Mouse (Mus musculus): Measurements from ENCODE around the gene Nup214. TPM values are rescaled to one million over a fixed set of nuclear protein-coding genes. Genes with fewer than 3 reads are reported as not detected.

Gene Nup214
- polyA plus RNA-seq, 1 experiment from 2014 or later, result 75.0 TPM

GRCm38 (mm10) chr2:32080681-32081080 lies 106.4 kb downstream of the Nup214 start:
- Histone ChIP-seq H3K4me1 (peaks cover 16% of the 10 kb centered on the region), H3K9ac (no peak overlapping the region), H3K27me3 (replicated peaks) (peaks cover 37% of the 10 kb centered on the region), H3K9me3 (no peaks in the 10 kb centered on the region), H3K4me2 (no peak overlapping the region), H3K27ac (no peak overlapping the region), H3K36me3 (replicated peaks) (no peaks in the 10 kb centered on the region), H3K4me3 (no peak overlapping the region)
- 88% methylated on average over 3 of the region's 3 CpGs for WGBS
- ATAC-seq (replicated peaks), result no peak

GRCm38 (mm10) chr2:32081296-32081929 lies 107.2 kb downstream of the Nup214 start:
- H3K9me3 ChIP-seq, result no peaks in the 10 kb centered on the region
- H3K4me3 ChIP-seq, result no peak overlapping the region
- H3K9ac ChIP-seq, result no peak overlapping the region
- no peak overlapping the region for H3K4me2 ChIP-seq
- peaks cover 16% of the 10 kb centered on the region for H3K4me1 ChIP-seq
- H3K27me3 ChIP-seq (replicated peaks), result peaks cover 43% of the 10 kb centered on the region
- WGBS, result 88% methylated on average over 14 of the region's 14 CpGs
- ATAC-seq (replicated peaks), result no peak
- no peak overlapping the region for H3K27ac ChIP-seq
- H3K36me3 ChIP-seq (replicated peaks), result no peaks in the 10 kb centered on the region

- Histone ChIP-seq H3K4me2 (peak overlapping the region; percentile 100; the same call in 1 of the 2 replicates), H3K27me3 (replicated peaks) (peaks cover 51% of the 10 kb centered on the region), H3K9ac (no peak overlapping the region), H3K36me3 (replicated peaks) (no peaks in the 10 kb centered on the region), H3K27ac (no peak overlapping the region), H3K4me3 (peak overlapping the region; percentile 84; the same call in 1 of the 2 replicates), H3K9me3 (no peaks in the 10 kb centered on the region), H3K4me1 (peaks cover 16% of the 10 kb centered on the region)
- ATAC-seq (replicated peaks), result no peak
- WGBS, result 41% methylated on average over 2 of the region's 2 CpGs
Measured at GRCm38 (mm10) chr2:32082229-32082628, 108.0 kb downstream of the Nup214 start.

- H3K4me3 ChIP-seq, result peak overlapping the region; percentile 84
- H3K36me3 ChIP-seq (replicated peaks), result no peaks in the 10 kb centered on the region
- H3K27me3 ChIP-seq (replicated peaks), result peaks cover 62% of the 10 kb centered on the region
- peak overlapping the region; percentile 100 for H3K4me2 ChIP-seq
- peaks cover 18% of the 10 kb centered on the region for H3K4me1 ChIP-seq
- no peaks in the 10 kb centered on the region for H3K9me3 ChIP-seq
- WGBS, result under 1% methylated on average over 91 of the region's 91 CpGs
- peak; percentile 24; the same call in 1 of the 2 replicates for ATAC-seq (replicated peaks)
- peak overlapping the region; percentile 16; the same call in 1 of the 2 replicates for H3K9ac ChIP-seq
- H3K27ac ChIP-seq, result no peak overlapping the region
Measured at GRCm38 (mm10) chr2:32083159-32084011, 109.1 kb downstream of the Nup214 start.

GRCm38 (mm10) chr2:32084111-32084871 lies 110.1 kb downstream of the Nup214 start, which contains the start of gene Fam78a:
Gene Fam78a, minus strand, starts transcription at chr2:32084857.
- peak within 1 kb of the TSS; percentile 84 for H3K4me3 ChIP-seq
- peak within 1 kb of the TSS; percentile 100 for H3K4me2 ChIP-seq
- H3K9me3 ChIP-seq, result no peaks in the 10 kb centered on the region
- WGBS, result 1% methylated on average over 68 of the region's 68 CpGs
- H3K4me1 ChIP-seq, result peaks cover 21% of the 10 kb centered on the region
- H3K27me3 ChIP-seq (replicated peaks), result peaks cover 68% of the 10 kb centered on the region
- no peak within 1 kb of the TSS for H3K27ac ChIP-seq
- peak; percentile 77 for ATAC-seq (replicated peaks)
- H3K9ac ChIP-seq, result peak within 1 kb of the TSS; percentile 61
- no peaks in the 10 kb centered on the region for H3K36me3 ChIP-seq (replicated peaks)

GRCm38 (mm10) chr2:32084872-32085199 lies 110.6 kb downstream of the Nup214 start:
- 23% methylated on average over 2 of the region's 2 CpGs for WGBS
- peak overlapping the region; percentile 100 for H3K4me2 ChIP-seq
- peaks cover 71% of the 10 kb centered on the region for H3K27me3 ChIP-seq (replicated peaks)
- no peaks in the 10 kb centered on the region for H3K9me3 ChIP-seq
- peak overlapping the region; percentile 84 for H3K4me3 ChIP-seq
- peaks cover 21% of the 10 kb centered on the region for H3K4me1 ChIP-seq
- H3K36me3 ChIP-seq (replicated peaks), result no peaks in the 10 kb centered on the region
- ATAC-seq (replicated peaks), result peak; percentile 19; the same call in 1 of the 2 replicates
- no peak overlapping the region; the same call in 1 of the 2 replicates for H3K9ac ChIP-seq
- no peak overlapping the region for H3K27ac ChIP-seq

- no peaks in the 10 kb centered on the region for H3K36me3 ChIP-seq (replicated peaks)
- H3K9ac ChIP-seq, result no peak overlapping the region
- H3K4me1 ChIP-seq, result peaks cover 21% of the 10 kb centered on the region
- no peak overlapping the region for H3K27ac ChIP-seq
- no peak overlapping the region for H3K4me2 ChIP-seq
- WGBS, result 73% methylated on average over 2 of the region's 2 CpGs
- no peak for ATAC-seq (replicated peaks)
- peaks cover 75% of the 10 kb centered on the region for H3K27me3 ChIP-seq (replicated peaks)
- no peaks in the 10 kb centered on the region for H3K9me3 ChIP-seq
- H3K4me3 ChIP-seq, result no peak overlapping the region
Measured at GRCm38 (mm10) chr2:32085231-32085630, 111.0 kb downstream of the Nup214 start.

- WGBS, result 61% methylated on average over 4 of the region's 4 CpGs
- no peaks in the 10 kb centered on the region for H3K36me3 ChIP-seq (replicated peaks)
- H3K9ac ChIP-seq, result no peak overlapping the region
- no peaks in the 10 kb centered on the region for H3K9me3 ChIP-seq
- peaks cover 62% of the 10 kb centered on the region for H3K27me3 ChIP-seq (replicated peaks)
- no peak overlapping the region for H3K27ac ChIP-seq
- H3K4me3 ChIP-seq, result no peak overlapping the region
- no peak overlapping the region for H3K4me2 ChIP-seq
- no peak for ATAC-seq (replicated peaks)
- H3K4me1 ChIP-seq, result peaks cover 20% of the 10 kb centered on the region
Measured at GRCm38 (mm10) chr2:32087606-32088005, 113.4 kb downstream of the Nup214 start.

- Histone ChIP-seq H3K9ac (no peak overlapping the region), H3K4me1 (peaks cover 12% of the 10 kb centered on the region), H3K4me3 (peak overlapping the region; percentile 5; the same call in 1 of the 2 replicates), H3K27me3 (replicated peaks) (peaks cover 55% of the 10 kb centered on the region), H3K4me2 (peak overlapping the region; percentile 47), H3K27ac (no peak overlapping the region), H3K9me3 (no peaks in the 10 kb centered on the region), H3K36me3 (replicated peaks) (no peaks in the 10 kb centered on the region)
- 10% methylated on average over 35 of the region's 35 CpGs for WGBS
- ATAC-seq (replicated peaks), result no peak
Measured at GRCm38 (mm10) chr2:32088372-32088981, 114.2 kb downstream of the Nup214 start.

GRCm38 (mm10) chr2:32089606-32090005 lies 115.4 kb downstream of the Nup214 start:
- Histone ChIP-seq H3K27me3 (replicated peaks) (peaks cover 48% of the 10 kb centered on the region), H3K4me2 (no peak overlapping the region), H3K4me1 (peaks cover 4% of the 10 kb centered on the region), H3K9me3 (no peaks in the 10 kb centered on the region), H3K4me3 (no peak overlapping the region), H3K9ac (no peak overlapping the region), H3K27ac (no peak overlapping the region), H3K36me3 (replicated peaks) (no peaks in the 10 kb centered on the region)
- no peak for ATAC-seq (replicated peaks)
- WGBS, result 72% methylated on average over 3 of the region's 3 CpGs

GRCm38 (mm10) chr2:32090145-32090544 lies 115.9 kb downstream of the Nup214 start:
- ATAC-seq (replicated peaks), result no peak
- 57% methylated on average over 2 of the region's 2 CpGs for WGBS
- Histone ChIP-seq H3K4me1 (peaks cover 4% of the 10 kb centered on the region), H3K4me3 (no peak overlapping the region), H3K36me3 (replicated peaks) (no peaks in the 10 kb centered on the region), H3K27ac (no peak overlapping the region), H3K27me3 (replicated peaks) (peaks cover 43% of the 10 kb centered on the region), H3K9me3 (no peaks in the 10 kb centered on the region), H3K9ac (no peak overlapping the region), H3K4me2 (no peak overlapping the region)

Data from midbrain, embryonic 15.5 days (tissue).